Mouse (Mus musculus): Measurements from ENCODE around the gene Trarg1. TPM values are rescaled to one million over a fixed set of nuclear protein-coding genes. Genes with fewer than 3 reads are reported as not detected.
A peak's percentile ranks its signal among the peaks of the same experiment; 100 is the strongest.

Trarg1 gene
- polyA plus RNA-seq, 1 experiment from 2014 or later: not detected

GRCm38 (mm10) chr11:76647500-76647899 is 32.1 kb upstream of the Trarg1 start:
- 3% methylated on average over 9 of the region's 9 CpGs for WGBS (ENCODE audit: insufficient replicate concordance)
- no peaks in the 10 kb centered on the region for H3K4me1 ChIP-seq (ENCODE audit: control insufficient read depth, low read depth, low read length)
- ATAC-seq (ENCODE audit: low read depth): no peak
- no peak overlapping the region for H3K9ac ChIP-seq (ENCODE audit: low read depth, low read length)
- H3K27me3 ChIP-seq (ENCODE audit: control insufficient read depth, insufficient read depth, low read depth, low read length): peaks cover 16% of the 10 kb centered on the region
- no peak overlapping the region for H3K27ac ChIP-seq (ENCODE audit: low read length)
- no peak overlapping the region for H3K4me3 ChIP-seq (ENCODE audit: low read depth, low read length)
- no peak overlapping the region for H3K4me2 ChIP-seq (ENCODE audit: low read depth, low read length)
- H3K9me3 ChIP-seq (replicated peaks; ENCODE audit: control insufficient read depth, low read length): no peaks in the 10 kb centered on the region
- H3K36me3 ChIP-seq (ENCODE audit: control insufficient read depth, insufficient read depth): no peaks in the 10 kb centered on the region

GRCm38 (mm10) chr11:76650862-76651560 is 28.6 kb upstream of the Trarg1 start:
- no peaks in the 10 kb centered on the region for H3K4me1 ChIP-seq (ENCODE audit: control insufficient read depth, low read depth, low read length)
- 52% methylated on average over 13 of the region's 14 CpGs for WGBS (ENCODE audit: insufficient replicate concordance)

GRCm38 (mm10) chr11:76652838-76653334 is 26.7 kb upstream of the Trarg1 start:
- no peak overlapping the region for H3K4me3 ChIP-seq (ENCODE audit: low read depth, low read length)
- WGBS (ENCODE audit: insufficient replicate concordance): 49% methylated on average over 3 of the region's 3 CpGs
- H3K9me3 ChIP-seq (replicated peaks; ENCODE audit: control insufficient read depth, low read length): no peaks in the 10 kb centered on the region
- no peak overlapping the region for H3K4me2 ChIP-seq (ENCODE audit: low read depth, low read length)
- no peaks in the 10 kb centered on the region for H3K36me3 ChIP-seq (ENCODE audit: control insufficient read depth, insufficient read depth)
- H3K27ac ChIP-seq (ENCODE audit: low read length): no peak overlapping the region
- no peaks in the 10 kb centered on the region for H3K4me1 ChIP-seq (ENCODE audit: control insufficient read depth, low read depth, low read length)
- H3K27me3 ChIP-seq (ENCODE audit: control insufficient read depth, insufficient read depth, low read depth, low read length): no peaks in the 10 kb centered on the region
- H3K9ac ChIP-seq (ENCODE audit: low read depth, low read length): no peak overlapping the region
- ATAC-seq (ENCODE audit: low read depth): no peak

More at GRCm38 (mm10) chr11:76650862-76651560, 28.6 kb upstream of the Trarg1 start:
- Histone ChIP-seq H3K27ac (ENCODE audit: low read length) (no peak overlapping the region), H3K4me3 (ENCODE audit: low read depth, low read length) (no peak overlapping the region), H3K36me3 (ENCODE audit: control insufficient read depth, insufficient read depth) (no peaks in the 10 kb centered on the region), H3K9ac (ENCODE audit: low read depth, low read length) (no peak overlapping the region), H3K27me3 (ENCODE audit: control insufficient read depth, insufficient read depth, low read depth, low read length) (peaks cover 6% of the 10 kb centered on the region), H3K4me2 (ENCODE audit: low read depth, low read length) (no peak overlapping the region), H3K9me3 (replicated peaks; ENCODE audit: control insufficient read depth, low read length) (no peaks in the 10 kb centered on the region)
- ATAC-seq (ENCODE audit: low read depth): no peak

- Histone ChIP-seq H3K9ac (ENCODE audit: low read depth, low read length) (no peak overlapping the region), H3K4me2 (ENCODE audit: low read depth, low read length) (peak overlapping the region; percentile 10; the same call in 1 of the 2 replicates), H3K9me3 (replicated peaks; ENCODE audit: control insufficient read depth, low read length) (no peaks in the 10 kb centered on the region), H3K27me3 (ENCODE audit: control insufficient read depth, insufficient read depth, low read depth, low read length) (no peaks in the 10 kb centered on the region), H3K36me3 (ENCODE audit: control insufficient read depth, insufficient read depth) (no peaks in the 10 kb centered on the region), H3K27ac (ENCODE audit: low read length) (no peak overlapping the region), H3K4me3 (ENCODE audit: low read depth, low read length) (no peak overlapping the region), H3K4me1 (ENCODE audit: control insufficient read depth, low read depth, low read length) (no peaks in the 10 kb centered on the region)
- no peak for ATAC-seq (ENCODE audit: low read depth)
- 6% methylated on average over 10 of the region's 10 CpGs for WGBS (ENCODE audit: insufficient replicate concordance)
These were observed 24.5 kb upstream of the Trarg1 start for GRCm38 (mm10) chr11:76655106-76655505.

GRCm38 (mm10) chr11:76657450-76657970 is 22.1 kb upstream of the Trarg1 start:
- H3K4me3 ChIP-seq (ENCODE audit: low read depth, low read length): no peak overlapping the region
- H3K27ac ChIP-seq (ENCODE audit: low read length): no peak overlapping the region
- ATAC-seq (ENCODE audit: low read depth): no peak
- H3K9me3 ChIP-seq (replicated peaks; ENCODE audit: control insufficient read depth, low read length): no peaks in the 10 kb centered on the region
- H3K36me3 ChIP-seq (ENCODE audit: control insufficient read depth, insufficient read depth): no peaks in the 10 kb centered on the region
- H3K27me3 ChIP-seq (ENCODE audit: control insufficient read depth, insufficient read depth, low read depth, low read length): no peaks in the 10 kb centered on the region
- no peak overlapping the region for H3K4me2 ChIP-seq (ENCODE audit: low read depth, low read length)
- WGBS (ENCODE audit: insufficient replicate concordance): 60% methylated on average over 4 of the region's 4 CpGs
- H3K4me1 ChIP-seq (ENCODE audit: control insufficient read depth, low read depth, low read length): no peaks in the 10 kb centered on the region
- H3K9ac ChIP-seq (ENCODE audit: low read depth, low read length): no peak overlapping the region

- no peak overlapping the region for H3K4me3 ChIP-seq (ENCODE audit: low read depth, low read length)
These were observed 20.3 kb upstream of the Trarg1 start for GRCm38 (mm10) chr11:76659138-76659930.

GRCm38 (mm10) chr11:76661790-76662468 is 17.7 kb upstream of the Trarg1 start:
- Histone ChIP-seq H3K4me3 (ENCODE audit: low read depth, low read length) (no peak overlapping the region), H3K4me2 (ENCODE audit: low read depth, low read length) (no peak overlapping the region), H3K27me3 (ENCODE audit: control insufficient read depth, insufficient read depth, low read depth, low read length) (peaks cover 27% of the 10 kb centered on the region), H3K9me3 (replicated peaks; ENCODE audit: control insufficient read depth, low read length) (no peaks in the 10 kb centered on the region), H3K36me3 (ENCODE audit: control insufficient read depth, insufficient read depth) (no peaks in the 10 kb centered on the region), H3K27ac (ENCODE audit: low read length) (no peak overlapping the region), H3K4me1 (ENCODE audit: control insufficient read depth, low read depth, low read length) (no peaks in the 10 kb centered on the region), H3K9ac (ENCODE audit: low read depth, low read length) (no peak overlapping the region)
- ATAC-seq (ENCODE audit: low read depth): no peak
- WGBS (ENCODE audit: insufficient replicate concordance): 46% methylated on average over 7 of the region's 7 CpGs

More at GRCm38 (mm10) chr11:76659138-76659930, 20.3 kb upstream of the Trarg1 start:
- no peaks in the 10 kb centered on the region for H3K9me3 ChIP-seq (replicated peaks; ENCODE audit: control insufficient read depth, low read length)
- peaks cover 1% of the 10 kb centered on the region; the same call in 1 of the 2 replicates for H3K27me3 ChIP-seq (ENCODE audit: control insufficient read depth, insufficient read depth, low read depth, low read length)
- H3K36me3 ChIP-seq (ENCODE audit: control insufficient read depth, insufficient read depth): no peaks in the 10 kb centered on the region
- no peaks in the 10 kb centered on the region for H3K4me1 ChIP-seq (ENCODE audit: control insufficient read depth, low read depth, low read length)
- H3K9ac ChIP-seq (ENCODE audit: low read depth, low read length): no peak overlapping the region
- WGBS (ENCODE audit: insufficient replicate concordance): 51% methylated on average over 14 of the region's 14 CpGs
- H3K27ac ChIP-seq (ENCODE audit: low read length): no peak overlapping the region
- ATAC-seq (ENCODE audit: low read depth): no peak
- no peak overlapping the region for H3K4me2 ChIP-seq (ENCODE audit: low read depth, low read length)

GRCm38 (mm10) chr11:76666002-76666649 is 13.5 kb upstream of the Trarg1 start:
- H3K27ac ChIP-seq (ENCODE audit: low read length): no peak overlapping the region
- no peak overlapping the region for H3K4me3 ChIP-seq (ENCODE audit: low read depth, low read length)
- H3K9me3 ChIP-seq (replicated peaks; ENCODE audit: control insufficient read depth, low read length): no peaks in the 10 kb centered on the region
- 8% methylated on average over 35 of the region's 35 CpGs for WGBS (ENCODE audit: insufficient replicate concordance)
- H3K36me3 ChIP-seq (ENCODE audit: control insufficient read depth, insufficient read depth): no peaks in the 10 kb centered on the region
- ATAC-seq (ENCODE audit: low read depth): no peak
- no peak overlapping the region for H3K4me2 ChIP-seq (ENCODE audit: low read depth, low read length)
- no peaks in the 10 kb centered on the region for H3K4me1 ChIP-seq (ENCODE audit: control insufficient read depth, low read depth, low read length)
- peaks cover 46% of the 10 kb centered on the region for H3K27me3 ChIP-seq (ENCODE audit: control insufficient read depth, insufficient read depth, low read depth, low read length)
- no peak overlapping the region for H3K9ac ChIP-seq (ENCODE audit: low read depth, low read length)

All from liver, embryonic 16.5 days (tissue).